Mouse (Mus musculus) megakaryocyte, embryonic 14.5 days (primary cell): Measurements from ENCODE around the gene Ces1b.

Experiments used
- FLI1 ChIP-seq: IDR thresholded peaks from 2 replicates; pipeline ENCODE4 v1.6.1; 2012; ENCODE audit warnings: low read length, inconsistent platforms, mixed read lengths
- GATA1 ChIP-seq: IDR thresholded peaks from 3 replicates; pipeline ENCODE4 v1.6.1; 2012; ENCODE audit warnings: mixed read lengths, low read length, inconsistent platforms, borderline replicate concordance

DNA sequence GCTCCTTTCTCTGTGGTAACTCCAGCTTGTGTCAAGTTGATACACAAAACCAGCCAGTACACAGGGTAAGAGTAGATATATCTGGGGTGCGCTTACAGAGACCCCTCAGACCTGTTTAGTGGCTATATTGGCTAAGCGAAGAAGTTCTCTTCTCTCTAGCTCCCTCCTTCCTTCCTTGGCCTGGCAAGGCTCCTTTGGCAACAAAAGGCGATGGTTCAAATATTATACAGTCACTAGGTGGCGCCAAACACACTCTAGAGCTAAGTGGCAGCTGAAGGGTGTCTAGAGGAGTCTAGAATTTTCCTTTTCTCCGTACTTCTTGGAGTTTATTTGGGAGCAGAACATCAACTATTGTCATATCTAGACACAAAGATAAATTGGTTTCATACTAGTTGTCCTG lies 69.5 kb downstream of the Ces1b start:
- TF ChIP-seq GATA1: no peak
- no peak for TF ChIP-seq FLI1
